Mouse (Mus musculus): ENCODE results near the gene Sult2b1.

GRCm38 (mm10) chr7:45713881-45714520 lies 70.5 kb downstream of the Sult2b1 start:
- TF ChIP-seq CTCF (IDR thresholded peaks at IDR 0.05) = no peak
- no peak for TF ChIP-seq EP300 (IDR thresholded peaks at IDR 0.05)
